8 mouse cellular contexts compared by ENCODE assay signal in the genomic region with DNA sequence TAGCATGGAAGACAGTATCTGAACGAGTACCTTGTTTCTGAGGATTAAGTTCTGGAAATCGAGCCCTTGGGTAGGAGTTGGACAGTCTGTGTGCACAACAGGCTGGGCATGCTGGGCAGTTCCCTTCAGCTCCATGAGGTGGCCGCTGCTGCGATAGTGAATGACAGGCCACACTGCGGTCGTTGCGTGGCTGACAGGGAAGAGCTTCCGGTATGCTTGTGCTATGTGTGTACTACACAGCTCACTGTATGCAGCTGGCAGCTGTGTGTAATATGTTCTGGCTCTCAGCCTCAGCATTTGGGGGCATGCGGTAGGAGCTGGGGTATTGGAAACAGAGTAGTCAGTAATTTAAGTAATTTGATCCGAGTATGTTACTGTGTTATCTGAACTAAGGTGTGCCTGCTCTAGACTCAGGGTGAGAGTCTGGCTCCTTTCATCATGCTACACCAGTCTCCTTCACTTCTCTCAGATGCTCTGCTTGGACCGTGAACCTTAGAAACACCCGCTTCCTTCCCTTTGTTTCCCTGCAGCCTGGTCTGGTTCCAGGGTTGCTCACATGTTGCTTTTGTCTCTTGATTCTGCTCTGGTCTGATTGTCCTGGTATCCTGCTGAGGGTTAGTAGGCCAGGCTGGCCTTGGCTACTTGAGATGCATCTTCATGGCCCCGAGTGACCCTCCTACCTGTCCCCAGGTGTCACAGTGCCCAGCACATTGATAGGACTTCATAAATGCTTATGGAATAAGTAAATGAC. TPM values are rescaled to one million over a fixed set of nuclear protein-coding genes. Genes with fewer than 3 reads are reported as not detected.
DNase-seq lines count a peak whose midpoint lies in the region; ATAC-seq and TF ChIP-seq lines count a peak whose summit lies in the region.

No protein-coding gene starts in this region.

- H3K4me1 ChIP-seq in CH12.LX (ENCODE audit: control insufficient read depth in 1 of 2, insufficient read depth in 2 of 2) = peaks cover 28 to 71% of the 10 kb centered on the region in 2 experiments
- peaks cover 35% of the 10 kb centered on the region for H3K4me1 ChIP-seq in embryonic facial prominence, embryonic 10.5 days
- peaks cover 2 to 26% of the 10 kb centered on the region in 2 experiments; a peak in 2 of 4 replicates for H3K4me1 ChIP-seq in liver, embryonic 14.5 days (replicated peaks; ENCODE audit: control insufficient read depth in 2 of 2, insufficient read depth in 2 of 2, low read length in 1 of 2)

- no peak overlapping the region for H3K4me2 ChIP-seq in CH12.LX (ENCODE audit: insufficient read depth, low read depth, poor library complexity, severe bottlenecking)
- peak overlapping the region; percentile 28 for H3K4me2 ChIP-seq in liver, embryonic 14.5 days (ENCODE audit: low read depth)

- H3K79me2 ChIP-seq in CH12.LX (replicated peaks; ENCODE audit: control insufficient read depth, extremely low read depth, insufficient read depth, poor library complexity, severe bottlenecking) = peaks cover 80% of the 10 kb centered on the region

- H3K9me3 ChIP-seq in CH12.LX (replicated peaks; ENCODE audit: low read length) = peaks cover 7% of the 10 kb centered on the region
- H3K9me3 ChIP-seq in embryonic facial prominence, embryonic 10.5 days = no peaks in the 10 kb centered on the region; the same call in 1 of the 2 replicates
- H3K9me3 ChIP-seq in liver, embryonic 14.5 days (ENCODE audit: control insufficient read depth, low read length) = no peaks in the 10 kb centered on the region

- no peak overlapping the region for H3K9ac ChIP-seq in CH12.LX (ENCODE audit: insufficient read depth, low read depth)
- no peak overlapping the region for H3K9ac ChIP-seq in liver, embryonic 14.5 days (replicated peaks)

- H3K27me3 ChIP-seq in CH12.LX (replicated peaks) = no peaks in the 10 kb centered on the region
- no peaks in the 10 kb centered on the region for H3K27me3 ChIP-seq in embryonic facial prominence, embryonic 10.5 days (replicated peaks; ENCODE audit: low read depth, poor library complexity, severe bottlenecking)
- H3K27me3 ChIP-seq in liver, embryonic 14.5 days (ENCODE audit: control insufficient read depth, insufficient read depth, low read length) = no peaks in the 10 kb centered on the region

- in situ Hi-C loops in CH12.LX (cut with MboI; ENCODE audit: low pct_ligation_motif_present, low pct_unique_long_range_greater_than_20kb, low sequenced_read_pairs) = no loop called here

- dilution Hi-C loops in CH12.LX (cut with MboI; ENCODE audit: extremely low pct_ligation_motif_present, extremely low pct_unique_long_range_greater_than_20kb, low sequenced_read_pairs) = no loop called here

- 59% methylated on average over 13 of the region's 13 CpGs for WGBS in embryonic facial prominence, embryonic 10.5 days
- 23% methylated on average over 13 of the region's 13 CpGs for WGBS in liver, embryonic 14.5 days (ENCODE audit: insufficient replicate concordance)

- TF ChIP-seq RAD21 in CH12.LX (IDR thresholded peaks at IDR 0.05; ENCODE audit: low read depth, low read length) = no peak

- intact Hi-C loops in heart, postnatal 14 days (cut with DNase I) = no loop called here

- DNase-seq in gastrocnemius, postnatal 10 days = peak; percentile 24
- no peak for DNase-seq in gastrocnemius, postnatal 25 days
- peak; percentile 38 for DNase-seq in CH12.LX (ENCODE audit: extremely low read depth)
- peak; percentile 45 for DNase-seq in embryonic facial prominence, embryonic 10.5 days (ENCODE audit: low spot score)
- peak; percentile 31 to 47 for DNase-seq in heart, postnatal 14 days
- peak in 2 of 3 experiments; percentile 12 to 14 for DNase-seq in liver, embryonic 14.5 days (ENCODE audit: low read depth in 3 of 3, low spot score in 3 of 3)
- peak; percentile 24 for DNase-seq in neural tube, embryonic 10.5 days (ENCODE audit: extremely low spot score, low spot score)
- no peak for DNase-seq in c-Kit-positive CD71-positive TER-119-positive erythroid progenitor cells, embryonic 14.5 days (ENCODE audit: low spot score)

- H3K36me3 ChIP-seq in CH12.LX (replicated peaks in 1 of 2; ENCODE audit: control insufficient read depth in 1 of 2, insufficient read depth in 1 of 2, low read length in 1 of 2) = peaks cover 26 to 70% of the 10 kb centered on the region in 2 experiments
- H3K36me3 ChIP-seq in embryonic facial prominence, embryonic 10.5 days (replicated peaks) = peaks cover 9% of the 10 kb centered on the region
- no peaks in the 10 kb centered on the region for H3K36me3 ChIP-seq in liver, embryonic 14.5 days (replicated peaks; ENCODE audit: control insufficient read depth, insufficient read depth, low read depth)

- no peak for TF ChIP-seq EP300 in CH12.LX (IDR thresholded peaks at IDR 0.05; ENCODE audit: low read length)
- TF ChIP-seq EP300 in liver, embryonic 14.5 days (IDR thresholded peaks at IDR 0.05; ENCODE audit: low read depth) = no peak

- H3K4me3 ChIP-seq in CH12.LX (replicated peaks in 1 of 3; ENCODE audit: low read depth in 2 of 3, low read length in 2 of 3, poor library complexity in 1 of 3) = no peak overlapping the region
- no peak overlapping the region for H3K4me3 ChIP-seq in embryonic facial prominence, embryonic 10.5 days
- H3K4me3 ChIP-seq in liver, embryonic 14.5 days (ENCODE audit: insufficient read depth in 1 of 2, low read depth in 2 of 2, low read length in 2 of 2) = peak overlapping the region in 1 of 2 experiments; percentile 5; a peak in 1 of 4 replicates

- ATAC-seq in liver, embryonic 14.5 days (ENCODE audit: insufficient read depth) = peak; percentile 59; the same call in 1 of the 2 replicates

- H3K27ac ChIP-seq in CH12.LX (ENCODE audit: insufficient read depth, low read depth) = peak overlapping the region; percentile 9
- peak overlapping the region; percentile 72 for H3K27ac ChIP-seq in embryonic facial prominence, embryonic 10.5 days (replicated peaks)
- no peak overlapping the region for H3K27ac ChIP-seq in liver, embryonic 14.5 days

- peak in 1 of 2 experiments; percentile 25; a peak in 1 of 4 replicates for TF ChIP-seq CTCF in CH12.LX (conservative IDR thresholded peaks at IDR 0.05 in 1 of 2, IDR thresholded peaks at IDR 0.05 in 1 of 2; ENCODE audit: low read depth in 2 of 2, low read length in 2 of 2)
- TF ChIP-seq CTCF in liver, embryonic 14.5 days (IDR thresholded peaks at IDR 0.05; ENCODE audit: low read depth) = peak; percentile 62

- peak; percentile 18; the same call in 1 of the 2 replicates for TF ChIP-seq POLR2A in CH12.LX (IDR thresholded peaks at IDR 0.05; ENCODE audit: low read depth, low read length)

TF ChIP-seq in CH12.LX, 34 proteins besides CTCF, POLR2A, EP300 and RAD21:
- TF ChIP-seq PAX5 (IDR thresholded peaks at IDR 0.05; ENCODE audit: low read length) (no peak), SIN3A (IDR thresholded peaks at IDR 0.05; ENCODE audit: low read length) (0 out of 2 replicates have a peak, but pooled peaks have one; percentile 25), ELF1 (IDR thresholded peaks at IDR 0.05; ENCODE audit: low read depth, low read length) (peak; percentile 26; the same call in 1 of the 2 replicates), SMC3 (IDR thresholded peaks at IDR 0.05; ENCODE audit: low read depth, low read length) (peak; percentile 18; the same call in 1 of the 2 replicates)

RNA-seq across cellular contexts. Expression of a gene that starts 49.8 kb away (rescaled TPM):
- total RNA-seq in gastrocnemius, postnatal 10 days (2021) = 10 to 100 TPM; 13.7 to 22.9 TPM
- 10 to 100 TPM; 12.4 to 14.4 TPM for total RNA-seq in gastrocnemius, postnatal 25 days (2021)
- total RNA-seq in CH12.LX (2012; rRNA removed) (18.5 and 24.9 TPM in 2 replicates), CH12.LX (2014; rRNA removed) (7.0 and 7.5 TPM in 2 replicates)
- 46.4 and 53.3 TPM in 2 replicates for polyA plus RNA-seq in CH12.LX (2012; ENCODE audit: insufficient read length, low read depth)
- polyA plus RNA-seq in embryonic facial prominence, embryonic 10.5 days (2016; fragmentation: Nextera tagmentation; extraction: Ambion mirVana) = 9.4 and 10.3 TPM in 2 replicates
- 10 to 100 TPM; 21.2 to 23.7 TPM for total RNA-seq in heart, postnatal 14 days (2021)
- polyA plus RNA-seq in liver, embryonic 14.5 days (2012; rRNA removed) = 2.0 and 2.4 TPM in 2 replicates
- 1.4 and 1.6 TPM in 2 replicates for polyA plus RNA-seq in liver, embryonic 14.5 days (2014; fragmentation: Nextera tagmentation; extraction: Ambion mirVana)

Comparison
In these comparisons a context has a peak if more than half of its experiments do, and no peak if none do; other contexts are left out.
1. DNase-seq: peak in gastrocnemius, postnatal 10 days (single experiment), CH12.LX (single experiment), embryonic facial prominence, embryonic 10.5 days (single experiment), heart, postnatal 14 days (2 of 2), liver, embryonic 14.5 days (2 of 3) and neural tube, embryonic 10.5 days (single experiment); none in gastrocnemius, postnatal 25 days (single experiment) and c-Kit-positive CD71-positive TER-119-positive erythroid progenitor cells, embryonic 14.5 days (single experiment).